Mouse (Mus musculus): ENCODE results near the gene Cdc37. TPM values are rescaled to one million over a fixed set of nuclear protein-coding genes. Genes with fewer than 3 reads are reported as not detected.
"Not testable (repeated sequence)": the region's sequence is repeated elsewhere in the genome, so short reads cannot be mapped to it uniquely, and the experiment has no call there.

The Cdc37 gene
- 332 and 351 TPM in 2 replicates for polyA plus RNA-seq (2015; fragmentation: Nextera tagmentation; extraction: Ambion mirVana)

DNA sequence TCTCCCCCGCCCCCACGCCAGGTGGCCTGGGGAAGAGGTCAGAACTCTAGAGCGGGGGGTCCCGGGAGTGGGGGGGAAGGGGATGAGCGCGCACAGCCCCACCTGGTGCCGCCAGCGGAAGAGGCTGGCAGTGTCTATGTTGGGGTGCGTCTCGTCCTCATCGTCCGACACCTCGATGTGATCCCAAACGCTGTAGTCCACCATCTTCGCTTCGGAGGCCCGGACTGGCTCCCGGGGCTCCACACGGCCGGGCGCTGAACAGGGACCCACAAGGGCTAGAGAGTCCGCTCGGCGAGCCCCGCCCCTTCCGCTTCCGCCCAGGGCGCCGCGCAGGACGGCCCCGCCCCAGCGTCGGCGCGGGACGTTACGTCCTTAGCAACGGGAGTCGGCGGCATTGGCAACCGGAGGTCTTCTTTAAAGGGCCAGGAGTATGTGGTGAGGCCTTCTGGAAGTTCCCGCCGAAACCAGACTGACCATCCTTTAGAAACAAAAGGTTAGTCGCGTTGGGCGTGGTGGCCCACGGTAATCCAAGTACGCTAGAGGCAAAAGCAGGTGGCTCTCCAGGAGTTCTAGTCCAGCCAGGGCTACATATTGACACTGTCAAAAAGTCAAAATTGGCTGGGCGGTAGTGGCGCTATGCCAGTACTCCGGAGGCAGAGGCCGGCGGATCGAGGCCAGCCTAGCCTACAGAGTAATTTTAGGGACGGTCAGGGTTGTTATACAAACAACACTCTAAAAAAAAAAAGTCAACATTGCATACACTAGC lies at the start of gene Cdc37:
Cdc37 (minus strand) TSS at position 329 of the 766 bp plus-strand sequence.
- WGBS: 3% methylated on average over 56 of the region's 56 CpGs
- Histone ChIP-seq H3K27ac (peak within 1 kb of the TSS; percentile 88), H3K27me3 (no peaks in the 10 kb centered on the region), H3K4me1 (peaks cover 64% of the 10 kb centered on the region), H3K9me3 (replicated peaks) (no peaks in the 10 kb centered on the region), H3K4me2 (peak within 1 kb of the TSS; percentile 91), H3K9ac (peak within 1 kb of the TSS; percentile 94), H3K36me3 (peaks cover 16% of the 10 kb centered on the region), H3K4me3 (replicated peaks) (peak within 1 kb of the TSS; percentile 87)
- ATAC-seq (replicated peaks; ENCODE audit: low FRiP score): peak; percentile 93

DNA sequence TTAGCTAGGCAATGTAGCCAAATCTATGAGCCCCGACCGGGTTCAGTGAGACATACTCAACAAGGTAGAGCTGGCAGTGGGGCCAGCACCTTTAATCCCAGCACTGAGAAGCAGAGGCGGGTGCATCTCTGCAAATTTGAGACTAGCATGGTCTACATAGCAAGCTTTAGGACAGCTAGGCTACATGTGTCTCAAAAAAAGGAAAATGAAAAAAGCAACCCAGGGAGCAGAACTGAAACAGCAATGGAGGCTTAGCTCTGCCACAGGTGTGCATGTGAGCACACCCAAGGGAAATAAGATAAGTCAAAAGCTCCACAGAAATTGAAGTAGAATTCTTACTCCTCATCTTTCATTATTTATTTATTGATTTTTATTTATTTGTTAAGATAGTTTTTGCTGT lies 49.2 kb upstream of the Cdc37 start:
- no peak overlapping the region for H3K4me2 ChIP-seq
- no peaks in the 10 kb centered on the region for H3K27me3 ChIP-seq
- H3K9ac ChIP-seq: no peak overlapping the region
- H3K4me1 ChIP-seq: peaks cover 41% of the 10 kb centered on the region
- no peak overlapping the region for H3K4me3 ChIP-seq (replicated peaks)
- H3K27ac ChIP-seq: no peak overlapping the region
- peaks cover 4% of the 10 kb centered on the region; the same call in 1 of the 2 replicates for H3K36me3 ChIP-seq
- no peak for ATAC-seq (replicated peaks; ENCODE audit: low FRiP score)
- H3K9me3 ChIP-seq (replicated peaks): no peaks in the 10 kb centered on the region
- 85% methylated on average over 3 of the region's 3 CpGs for WGBS

DNA sequence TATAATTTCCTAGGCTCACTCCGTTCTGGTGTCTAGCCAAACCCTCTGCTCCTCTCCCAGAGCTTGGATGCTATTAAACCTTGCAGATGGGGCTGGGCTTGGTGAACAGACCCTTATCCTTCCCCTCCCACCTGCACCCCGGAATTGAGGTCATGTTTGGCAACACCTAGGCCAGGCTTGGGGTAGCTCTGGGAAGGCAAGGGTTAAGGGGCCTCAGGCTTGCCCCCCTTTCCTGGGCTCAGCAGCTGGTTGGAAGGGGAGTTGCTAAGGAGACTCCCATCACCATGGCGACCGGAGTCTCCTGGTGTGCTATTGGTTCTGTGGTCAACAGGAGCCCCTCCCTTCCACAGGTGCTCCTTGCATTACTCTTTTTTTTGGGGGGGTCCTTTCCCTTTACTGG lies 48.2 kb upstream of the Cdc37 start:
- H3K27ac ChIP-seq: no peak overlapping the region
- no peak overlapping the region for H3K9ac ChIP-seq
- no peaks in the 10 kb centered on the region for H3K27me3 ChIP-seq
- H3K36me3 ChIP-seq: peaks cover 4% of the 10 kb centered on the region; the same call in 1 of the 2 replicates
- peak overlapping the region; percentile 60 for H3K4me2 ChIP-seq
- WGBS: 17% methylated on average over 4 of the region's 4 CpGs
- no peak overlapping the region for H3K4me3 ChIP-seq (replicated peaks)
- no peaks in the 10 kb centered on the region for H3K9me3 ChIP-seq (replicated peaks)
- 0 out of 2 replicates have a peak, but pooled peaks have one; percentile 19 for ATAC-seq (replicated peaks; ENCODE audit: low FRiP score)
- peaks cover 32% of the 10 kb centered on the region for H3K4me1 ChIP-seq

DNA sequence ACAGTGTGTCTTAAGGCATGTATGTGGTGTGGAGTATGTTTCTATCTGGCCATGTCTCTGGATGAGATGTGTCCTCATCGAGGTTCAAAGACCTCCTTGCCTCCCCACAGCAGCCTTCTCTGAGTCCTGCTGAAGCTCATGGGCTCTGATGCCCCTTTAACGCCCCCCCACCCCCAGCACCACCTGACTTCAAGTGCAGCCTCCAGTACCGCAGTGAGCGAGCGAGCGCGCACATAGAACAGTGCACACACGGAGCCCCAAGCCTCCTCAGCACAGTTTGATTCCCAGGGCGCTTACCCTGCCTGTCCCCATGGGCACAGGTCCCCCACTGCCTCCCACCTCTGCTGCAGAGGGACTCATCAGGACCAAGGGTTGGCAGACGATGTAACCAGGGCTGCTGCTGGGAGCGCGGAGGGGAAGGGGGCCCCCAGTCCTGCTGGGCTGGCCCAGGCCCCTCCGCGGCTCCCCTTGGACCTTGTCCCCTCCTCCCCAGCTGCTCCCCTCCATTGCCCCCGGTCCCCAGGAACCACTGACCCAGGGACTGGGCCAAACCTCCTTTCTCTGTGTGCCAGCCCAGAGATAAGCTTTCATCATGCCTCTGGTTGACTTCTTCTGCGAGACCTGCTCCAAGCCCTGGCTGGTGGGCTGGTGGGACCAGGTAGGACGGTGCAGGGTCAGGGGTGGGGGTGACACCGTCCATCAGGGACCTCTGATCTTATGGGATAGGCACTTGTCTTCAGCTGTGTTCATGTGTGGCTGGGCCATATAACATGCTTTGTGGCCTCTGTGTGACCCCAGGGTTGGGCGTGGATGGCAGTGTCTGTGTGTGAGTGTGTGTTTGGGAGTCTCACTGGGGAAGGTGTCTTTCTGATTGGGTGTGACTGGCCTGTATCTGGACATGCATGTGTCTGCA lies 47.0 kb upstream of the Cdc37 start:
- peak; percentile 34 for ATAC-seq (replicated peaks; ENCODE audit: low FRiP score)
- peak overlapping the region; percentile 39; the same call in 1 of the 2 replicates for H3K9ac ChIP-seq
- WGBS: 37% methylated on average over 19 of the region's 19 CpGs
- peak overlapping the region; percentile 60 for H3K4me2 ChIP-seq
- no peaks in the 10 kb centered on the region for H3K9me3 ChIP-seq (replicated peaks)
- H3K27ac ChIP-seq: 0 out of 2 replicates have a peak overlapping the region, but pooled peaks have one; percentile 58
- no peaks in the 10 kb centered on the region for H3K27me3 ChIP-seq
- peak overlapping the region; percentile 41 for H3K4me3 ChIP-seq (replicated peaks)
- H3K36me3 ChIP-seq: peaks cover 10% of the 10 kb centered on the region; the same call in 1 of the 2 replicates
- peaks cover 28% of the 10 kb centered on the region for H3K4me1 ChIP-seq

DNA sequence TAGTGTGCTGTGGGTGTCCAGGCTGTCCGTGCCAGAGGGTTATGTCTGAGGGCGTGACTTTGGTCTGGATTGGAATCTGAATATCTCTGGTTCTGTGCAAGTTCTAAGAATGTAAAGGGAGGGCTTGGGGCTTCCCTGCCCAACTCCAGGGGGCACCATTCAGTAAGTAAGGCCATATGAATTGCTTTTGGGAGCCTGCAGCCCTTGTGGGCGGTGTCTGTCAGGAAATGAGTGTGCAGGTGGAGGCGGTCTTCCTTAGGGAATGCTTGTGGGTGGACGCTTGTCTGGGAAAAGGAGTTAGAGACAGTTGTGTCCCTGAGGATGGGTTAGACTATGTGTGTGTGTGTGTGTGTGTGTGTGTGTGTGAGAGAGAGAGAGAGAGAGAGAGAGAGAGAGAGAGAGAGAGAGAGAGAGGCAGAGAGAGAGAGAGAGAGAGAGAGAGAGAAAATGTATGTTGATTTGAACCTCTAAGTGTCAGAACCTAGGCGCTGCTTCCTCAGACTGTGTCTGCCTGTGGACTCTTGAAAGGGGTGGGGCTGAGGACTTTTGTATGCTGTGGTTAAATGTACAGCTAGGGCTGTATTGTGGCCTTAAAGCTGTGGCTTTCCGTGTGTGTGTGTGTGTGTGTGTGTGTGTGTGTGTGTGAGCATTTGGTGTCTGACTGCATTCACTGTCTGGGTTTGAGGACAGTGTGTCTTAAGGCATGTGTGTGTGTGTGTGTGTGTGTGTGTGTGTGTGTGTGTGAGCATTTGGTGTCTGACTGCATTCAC lies 46.1 kb upstream of the Cdc37 start:
- H3K4me1 ChIP-seq: peaks cover 34% of the 10 kb centered on the region
- not testable (repeated sequence) for H3K36me3 ChIP-seq; H3K4me3 ChIP-seq (replicated peaks); H3K4me2 ChIP-seq; ATAC-seq (replicated peaks; ENCODE audit: low FRiP score); H3K27me3 ChIP-seq; H3K27ac ChIP-seq; H3K9me3 ChIP-seq (replicated peaks); H3K9ac ChIP-seq
- 50% methylated on average over 7 of the region's 7 CpGs for WGBS

DNA sequence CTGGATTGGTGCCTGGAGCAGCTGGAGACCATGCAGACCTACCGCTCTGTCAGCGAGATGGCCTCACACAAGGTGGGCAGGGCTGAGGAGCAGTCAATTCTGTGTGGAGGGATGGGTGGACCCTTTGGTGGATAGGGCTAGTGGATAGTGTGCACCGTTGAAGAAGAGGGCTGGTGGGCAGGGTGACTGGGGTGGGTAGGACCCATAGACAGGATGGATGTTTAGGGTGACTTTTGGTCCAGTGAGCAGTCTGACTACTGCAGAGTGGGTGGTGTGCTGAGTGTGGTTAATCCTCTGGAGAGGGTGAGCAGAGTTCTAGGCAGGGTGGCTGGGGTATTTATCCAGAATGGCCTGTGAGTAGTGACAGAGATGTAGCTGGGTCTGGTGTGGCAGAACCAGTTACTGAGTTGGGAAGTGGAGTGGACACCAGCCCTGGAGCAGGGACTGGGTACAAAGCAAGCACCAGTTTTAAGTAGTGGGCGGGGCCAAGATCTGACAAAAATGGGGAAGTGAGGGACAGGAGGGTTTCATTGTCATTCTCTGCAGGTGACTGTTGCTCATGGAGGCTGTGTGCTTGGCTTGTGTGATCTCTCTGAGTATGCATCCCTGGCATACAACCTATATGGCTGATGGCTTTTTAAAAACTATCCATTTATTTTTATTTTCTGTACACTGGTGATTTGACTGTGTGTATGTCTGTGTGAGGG lies 45.2 kb upstream of the Cdc37 start:
- no peaks in the 10 kb centered on the region for H3K9me3 ChIP-seq (replicated peaks)
- H3K9ac ChIP-seq: no peak overlapping the region
- 0 out of 2 replicates have a peak, but pooled peaks cover 6% of the 10 kb centered on the region for H3K36me3 ChIP-seq
- H3K27me3 ChIP-seq: no peaks in the 10 kb centered on the region
- no peak overlapping the region for H3K27ac ChIP-seq
- no peak overlapping the region for H3K4me3 ChIP-seq (replicated peaks)
- H3K4me1 ChIP-seq: peaks cover 34% of the 10 kb centered on the region
- ATAC-seq (replicated peaks; ENCODE audit: low FRiP score): no peak
- 94% methylated on average over 4 of the region's 4 CpGs for WGBS
- no peak overlapping the region for H3K4me2 ChIP-seq

DNA sequence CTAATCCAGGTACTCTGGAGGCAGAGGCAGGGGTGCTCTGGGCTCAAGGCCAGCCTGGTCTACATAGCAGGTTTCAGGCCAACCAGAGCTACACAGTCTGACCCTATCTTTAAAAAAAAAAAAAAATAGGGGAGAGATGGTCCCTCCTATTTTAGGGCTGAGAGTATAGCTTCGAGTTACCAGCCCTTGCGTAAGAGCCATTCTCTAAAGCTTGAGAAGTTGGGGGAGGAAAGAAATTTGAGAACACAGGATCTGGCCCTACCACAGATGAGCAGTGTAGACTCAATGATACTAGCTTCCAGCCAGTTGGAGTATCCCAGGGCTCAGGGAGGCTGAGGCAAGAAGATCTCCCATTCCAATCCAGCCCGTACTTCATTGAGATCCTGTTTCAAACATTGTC lies 44.0 kb upstream of the Cdc37 start:
- Histone ChIP-seq H3K9ac (no peak overlapping the region), H3K4me3 (replicated peaks) (no peak overlapping the region), H3K9me3 (replicated peaks) (no peaks in the 10 kb centered on the region), H3K4me1 (peaks cover 34% of the 10 kb centered on the region), H3K27me3 (no peaks in the 10 kb centered on the region), H3K4me2 (no peak overlapping the region), H3K36me3 (0 out of 2 replicates have a peak, but pooled peaks cover 6% of the 10 kb centered on the region), H3K27ac (no peak overlapping the region)
- 80% methylated on average over 3 of the region's 3 CpGs for WGBS
- ATAC-seq (replicated peaks; ENCODE audit: low FRiP score): no peak

DNA sequence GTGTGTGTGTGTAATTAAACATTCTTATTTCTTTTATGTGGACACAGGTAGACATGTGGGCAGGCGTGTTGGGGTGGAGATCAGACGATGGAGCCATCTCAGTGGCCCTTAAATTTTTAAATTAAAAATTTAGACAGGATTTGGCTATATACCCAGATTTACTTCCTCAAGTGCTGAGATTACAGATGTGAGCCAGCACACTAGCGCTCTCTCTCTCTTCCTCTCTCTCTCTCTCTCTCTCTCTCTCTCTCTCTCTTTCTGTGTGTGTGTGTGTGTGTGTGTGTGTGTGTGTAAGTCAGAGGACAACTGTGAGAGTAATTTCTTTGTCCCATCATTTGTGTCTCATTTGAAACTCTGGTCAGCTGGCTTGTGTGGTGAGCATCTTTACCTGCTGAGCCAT lies 40.9 kb upstream of the Cdc37 start:
- ATAC-seq (replicated peaks; ENCODE audit: low FRiP score): no peak
- peaks cover 20% of the 10 kb centered on the region for H3K4me1 ChIP-seq
- no peak overlapping the region for H3K4me2 ChIP-seq
- H3K36me3 ChIP-seq: 0 out of 2 replicates have a peak, but pooled peaks cover 6% of the 10 kb centered on the region
- H3K27ac ChIP-seq: no peak overlapping the region
- H3K9me3 ChIP-seq (replicated peaks): no peaks in the 10 kb centered on the region
- 76% methylated on average over 3 of the region's 3 CpGs for WGBS
- H3K4me3 ChIP-seq (replicated peaks): no peak overlapping the region
- H3K9ac ChIP-seq: no peak overlapping the region
- no peaks in the 10 kb centered on the region for H3K27me3 ChIP-seq

DNA sequence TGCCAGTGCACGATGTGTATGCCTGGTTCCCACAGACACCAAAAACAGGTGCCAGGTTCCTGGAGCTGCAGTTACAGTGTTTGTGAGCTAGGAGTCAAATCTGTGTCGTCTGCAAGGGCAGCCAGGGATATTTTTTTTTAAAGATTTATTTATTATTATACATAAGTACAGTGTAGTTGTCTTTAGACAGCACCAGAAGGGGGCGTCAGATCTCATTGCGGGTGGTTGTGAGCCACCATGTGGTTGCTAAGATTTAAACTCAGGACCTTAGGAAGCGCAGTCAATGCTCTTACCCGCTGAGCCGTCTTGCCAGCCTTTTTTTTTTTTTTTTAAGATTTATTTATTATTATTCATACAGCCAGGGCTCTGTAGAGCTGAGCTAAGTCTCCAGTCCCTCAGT lies 40.1 kb upstream of the Cdc37 start:
- Histone ChIP-seq H3K36me3 (0 out of 2 replicates have a peak, but pooled peaks cover 6% of the 10 kb centered on the region), H3K4me1 (peaks cover 23% of the 10 kb centered on the region), H3K27ac (no peak overlapping the region), H3K4me3 (replicated peaks) (no peak overlapping the region), H3K9ac (no peak overlapping the region), H3K27me3 (no peaks in the 10 kb centered on the region), H3K9me3 (replicated peaks) (no peaks in the 10 kb centered on the region), H3K4me2 (no peak overlapping the region)
- no peak for ATAC-seq (replicated peaks; ENCODE audit: low FRiP score)
- 52% methylated on average over 7 of the region's 7 CpGs for WGBS

DNA sequence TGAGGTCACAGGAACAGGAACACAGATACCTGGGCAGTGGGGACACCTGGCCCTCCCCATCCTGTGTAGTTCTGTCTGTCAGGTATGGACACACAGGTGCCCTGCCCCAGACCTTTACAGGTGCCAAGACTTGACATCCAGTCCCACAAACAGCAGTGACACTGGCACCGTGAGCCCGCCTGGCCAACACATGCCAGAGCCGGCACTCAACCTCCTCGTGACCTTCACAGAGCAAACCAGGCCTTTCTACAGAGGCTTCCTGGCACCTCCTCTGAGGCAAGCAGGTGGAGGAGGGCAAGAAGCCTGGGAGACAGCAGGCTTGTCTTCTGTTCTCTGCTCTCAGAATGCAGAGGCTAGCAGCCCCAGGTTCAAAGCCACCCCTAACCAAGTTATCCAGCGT lies 35.7 kb upstream of the Cdc37 start:
- ATAC-seq (replicated peaks; ENCODE audit: low FRiP score): no peak
- Histone ChIP-seq H3K4me3 (replicated peaks) (no peak overlapping the region), H3K27ac (no peak overlapping the region), H3K36me3 (no peaks in the 10 kb centered on the region), H3K4me1 (peaks cover 44% of the 10 kb centered on the region), H3K4me2 (no peak overlapping the region), H3K9ac (no peak overlapping the region), H3K9me3 (replicated peaks) (no peaks in the 10 kb centered on the region), H3K27me3 (no peaks in the 10 kb centered on the region)
- WGBS: 87% methylated on average over 5 of the region's 5 CpGs

DNA sequence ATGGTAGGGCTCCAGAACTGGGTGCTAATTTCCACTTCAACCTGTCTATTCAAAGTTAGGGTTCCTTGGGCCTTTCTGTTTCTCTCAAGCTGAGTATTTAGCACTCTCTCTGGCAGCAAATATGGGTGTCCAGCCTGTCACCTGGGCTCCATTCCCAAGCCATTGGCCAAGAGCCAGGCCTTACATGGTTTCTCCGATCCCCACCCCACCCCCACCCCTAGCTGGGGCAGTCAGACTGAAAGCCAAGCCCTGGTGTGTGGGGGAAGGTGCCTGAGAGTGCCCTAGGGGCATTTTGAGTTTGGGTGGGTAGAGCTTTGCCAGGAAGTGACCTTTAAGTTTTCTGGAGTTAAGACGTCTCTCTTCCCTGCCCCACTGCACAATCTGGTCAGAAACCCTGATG lies 35.0 kb upstream of the Cdc37 start:
- H3K4me1 ChIP-seq: peaks cover 44% of the 10 kb centered on the region
- no peak overlapping the region; the same call in 1 of the 2 replicates for H3K9ac ChIP-seq
- H3K9me3 ChIP-seq (replicated peaks): no peaks in the 10 kb centered on the region
- 20% methylated on average over 2 of the region's 2 CpGs for WGBS
- H3K27ac ChIP-seq: no peak overlapping the region
- no peaks in the 10 kb centered on the region for H3K27me3 ChIP-seq
- H3K4me3 ChIP-seq (replicated peaks): no peak overlapping the region; the same call in 1 of the 2 replicates
- no peaks in the 10 kb centered on the region for H3K36me3 ChIP-seq
- no peak for ATAC-seq (replicated peaks; ENCODE audit: low FRiP score)
- H3K4me2 ChIP-seq: peak overlapping the region; percentile 79

Measured in kidney, embryonic 15.5 days (tissue).